Mouse (Mus musculus): ENCODE measurements around the gene Mpv17.

The Mpv17 gene

DNA sequence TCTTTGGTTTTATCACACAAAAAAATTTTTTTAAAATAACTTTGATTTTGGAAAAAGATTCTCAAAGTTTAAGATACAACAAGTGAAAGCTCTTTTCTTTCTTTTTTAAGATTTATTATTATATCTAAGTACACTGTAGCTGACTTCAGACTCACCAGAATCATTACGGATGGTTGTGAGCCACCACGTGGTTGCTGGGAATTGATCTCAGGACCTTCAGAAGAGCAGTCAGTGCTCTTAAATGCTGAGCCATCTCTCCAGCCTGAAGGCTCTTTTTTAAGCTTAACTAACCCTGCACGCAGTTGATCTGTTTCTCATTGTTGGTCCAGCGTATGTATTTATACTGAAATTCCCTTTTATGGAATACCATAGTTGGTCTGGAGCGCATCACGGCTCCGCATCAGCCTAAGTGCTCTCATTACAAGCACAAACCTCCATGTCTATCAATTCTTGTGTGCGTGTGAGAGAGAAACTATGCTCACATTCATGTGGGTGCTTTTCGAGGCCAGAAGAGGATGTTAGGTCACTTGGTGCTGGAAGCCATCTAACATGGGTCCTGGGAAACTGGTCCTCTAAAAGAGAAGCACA is 27.2 kb upstream of the Mpv17 start:
- DNase-seq = no peak

DNA sequence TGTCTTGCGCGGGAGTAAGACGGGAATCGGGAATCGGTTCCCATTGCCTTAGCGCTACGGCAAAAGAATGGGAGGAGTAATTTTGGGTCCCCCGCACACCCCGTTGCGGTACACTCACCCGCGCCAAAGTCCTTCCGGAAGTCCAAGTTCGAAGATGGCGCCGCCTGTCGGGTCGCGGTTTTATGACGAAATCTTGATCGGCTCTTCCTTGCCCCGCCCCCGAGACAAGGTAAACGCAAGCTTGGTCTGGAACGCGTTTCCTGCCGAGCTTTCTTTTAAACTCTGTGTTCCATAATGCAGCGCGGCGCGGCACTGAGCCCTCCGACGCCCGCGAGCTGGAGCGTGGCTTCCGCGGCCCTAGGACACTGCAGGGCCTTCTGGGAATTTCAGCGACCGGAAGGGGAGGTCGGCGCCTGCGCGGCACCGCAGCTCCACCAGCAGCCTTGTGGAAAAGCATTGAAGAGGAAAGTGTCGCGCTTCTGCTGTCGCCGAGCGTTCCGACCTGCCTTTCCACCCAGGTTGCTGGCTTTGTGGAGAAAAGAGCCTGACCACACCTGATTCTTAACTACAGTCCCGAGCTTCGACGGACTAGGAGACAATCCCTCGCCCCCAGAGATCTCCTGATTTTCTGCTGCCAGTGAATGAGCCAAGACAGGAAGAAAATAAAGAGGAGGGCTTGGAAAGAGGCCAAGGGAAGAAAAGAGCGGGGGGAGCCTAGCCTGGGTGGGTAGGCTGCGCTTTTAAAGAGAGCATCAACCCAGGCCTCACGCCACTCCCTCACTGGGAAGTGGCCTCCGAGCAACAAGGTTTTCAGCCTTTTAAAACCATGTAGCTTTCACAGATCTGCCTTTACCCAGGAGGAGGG is 25.9 kb upstream of the Mpv17 start, which contains the start of the genes Gm29609 and Gtf3c2:
Gene Gm29609, minus strand, starts transcription at position 146 of the 865 bp plus-strand sequence.
Gene Gtf3c2, minus strand, starts transcription at position 379 of the 865 bp plus-strand sequence.
- DNase-seq = peak; percentile 92

- DNase-seq = peak; percentile 62
Measured at GRCm38 (mm10) chr5:31179301-31179765, 25.3 kb upstream of the Mpv17 start.

- no peak for DNase-seq
Measured at GRCm38 (mm10) chr5:31168630-31169029, 14.6 kb upstream of the Mpv17 start.

GRCm38 (mm10) chr5:31164878-31165277 is 10.8 kb upstream of the Mpv17 start:
- no peak for DNase-seq

DNA sequence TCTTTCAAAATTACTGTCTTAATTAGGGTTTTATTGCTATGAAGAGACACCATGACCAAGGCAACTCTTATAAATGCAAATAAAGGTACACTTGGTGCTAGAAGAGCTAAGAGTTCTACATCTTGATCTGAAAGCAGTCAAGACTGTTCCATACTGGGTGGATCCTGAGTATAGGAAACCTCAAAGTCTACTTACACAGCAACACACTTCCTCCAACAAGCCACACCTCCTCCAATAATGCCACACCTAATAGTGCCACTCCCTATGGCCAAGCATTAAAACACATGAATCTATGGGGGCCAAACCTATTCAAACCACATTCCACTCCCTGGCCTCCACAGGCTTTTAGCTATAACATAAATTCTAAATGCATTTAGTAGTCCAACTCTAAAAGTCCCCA is 8.4 kb upstream of the Mpv17 start:
- DNase-seq = no peak

DNA sequence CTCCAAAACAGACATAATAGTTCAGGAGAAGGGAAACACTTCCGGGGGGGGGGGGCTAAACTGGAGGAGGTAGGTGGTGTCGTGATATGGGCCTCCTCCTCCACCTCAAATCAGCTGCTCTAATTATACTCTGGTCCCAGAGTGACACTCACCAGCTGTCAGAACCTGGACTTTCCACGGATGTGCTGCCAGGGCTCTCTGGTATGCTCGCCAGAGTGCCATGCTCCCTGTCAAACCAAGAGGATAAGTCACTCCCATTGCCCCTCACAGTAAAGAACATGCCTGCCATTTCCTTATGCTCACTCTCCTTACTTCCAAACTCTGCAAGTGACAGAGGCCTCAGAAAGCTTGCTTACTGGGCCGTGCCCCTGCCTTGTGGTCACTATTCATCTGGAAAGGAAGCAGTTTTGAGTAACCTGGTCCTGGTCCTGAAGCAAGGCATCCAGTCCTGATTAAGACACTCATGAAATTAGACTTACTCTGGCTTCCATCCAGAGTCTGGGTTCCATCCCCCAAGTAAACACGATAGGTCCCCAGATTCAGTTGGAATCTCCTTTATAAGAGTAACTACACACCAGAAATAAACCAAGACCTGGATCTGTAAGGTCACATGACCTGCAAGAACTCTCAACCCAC is 417 bp downstream of the Mpv17 start:
- no peak for DNase-seq

DNA sequence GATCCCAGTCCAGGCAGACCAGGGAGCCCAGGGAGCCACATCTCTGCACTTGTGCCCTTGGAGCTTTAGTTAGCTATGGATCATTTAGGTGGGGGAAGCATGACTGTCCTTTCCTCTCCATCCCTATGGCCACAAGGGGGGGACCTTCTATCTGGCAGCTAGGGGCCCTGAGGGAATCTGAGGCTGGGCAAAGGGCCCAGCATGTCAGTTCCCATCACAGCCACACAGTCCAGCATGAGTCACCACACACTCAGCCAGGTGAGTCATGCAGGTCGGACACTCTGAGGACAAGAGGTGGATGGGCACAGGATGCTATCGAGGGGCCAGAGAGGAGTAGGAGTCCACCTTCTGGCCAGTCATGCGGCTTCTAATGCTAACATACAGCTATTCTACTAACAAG is 2.3 kb downstream of the Mpv17 start:
- no peak for DNase-seq

GRCm38 (mm10) chr5:31149781-31150180 is 4.3 kb downstream of the Mpv17 start:
- no peak for DNase-seq

DNA sequence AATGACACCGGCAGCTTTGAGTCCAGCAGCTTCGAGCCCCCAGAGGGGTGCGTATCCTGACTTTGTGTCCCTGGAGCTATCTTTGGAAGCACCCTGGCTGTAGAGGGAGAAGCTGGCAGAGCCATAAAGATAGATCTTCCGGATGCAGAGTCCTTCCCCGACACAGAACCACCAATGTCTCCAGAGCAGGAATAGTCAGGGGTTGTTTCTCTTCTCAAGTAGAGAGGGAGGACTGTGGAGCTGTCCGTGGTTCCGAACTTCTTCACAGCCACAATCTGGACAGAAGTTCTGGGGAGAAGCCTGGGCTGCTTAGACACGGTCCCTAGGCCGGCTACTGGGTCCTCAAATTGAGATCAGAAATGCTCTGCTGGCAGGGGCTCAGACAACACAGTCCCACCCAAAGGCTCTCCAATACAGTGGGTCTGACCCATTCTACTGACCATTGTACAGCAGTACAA is 15.1 kb downstream of the Mpv17 start:
- DNase-seq = no peak

- DNase-seq = no peak
Measured at GRCm38 (mm10) chr5:31138241-31138967, 15.6 kb downstream of the Mpv17 start, which contains the start of gene Ucn. Gene Ucn (minus strand): TSS chr5:31138829.

GRCm38 (mm10) chr5:31137658-31138057 is 16.4 kb downstream of the Mpv17 start:
- DNase-seq = no peak

DNA sequence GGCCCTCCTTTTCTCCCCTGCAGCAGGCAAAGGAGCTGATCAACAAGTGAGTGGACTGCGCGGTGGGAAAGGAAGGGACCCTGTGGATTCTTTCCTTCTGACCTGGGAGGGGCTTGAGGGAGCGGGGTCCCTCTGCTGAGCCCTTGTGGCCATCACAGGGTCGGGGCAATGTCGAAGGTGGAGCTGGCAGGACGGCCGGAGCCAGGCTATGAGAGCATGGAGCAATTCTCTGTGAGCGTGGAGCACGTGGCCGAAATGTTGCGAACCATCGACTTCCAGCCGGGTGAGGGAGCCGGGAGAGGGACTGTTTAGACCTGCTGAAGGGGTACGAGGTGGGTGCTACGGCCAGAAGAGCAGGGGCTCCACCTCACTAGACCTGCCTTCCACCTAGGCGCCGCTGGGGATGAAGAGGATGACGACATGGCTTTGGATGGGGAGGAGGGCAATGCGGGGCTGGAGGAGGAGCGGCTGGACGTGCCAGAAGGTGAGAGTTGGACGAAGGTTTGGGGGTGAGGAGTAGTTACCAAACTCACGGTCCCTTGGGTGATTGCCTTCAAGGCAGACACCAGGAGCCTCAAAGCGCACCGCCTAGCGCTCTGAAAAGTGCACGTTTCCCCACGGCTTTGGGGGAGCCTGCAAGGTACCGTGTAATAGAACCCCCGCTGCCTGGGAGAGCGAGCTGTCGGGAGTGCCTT is 17.2 kb downstream of the Mpv17 start:
- DNase-seq = no peak

- no peak for DNase-seq
Measured at GRCm38 (mm10) chr5:31126050-31126449, 28.0 kb downstream of the Mpv17 start.

DNA sequence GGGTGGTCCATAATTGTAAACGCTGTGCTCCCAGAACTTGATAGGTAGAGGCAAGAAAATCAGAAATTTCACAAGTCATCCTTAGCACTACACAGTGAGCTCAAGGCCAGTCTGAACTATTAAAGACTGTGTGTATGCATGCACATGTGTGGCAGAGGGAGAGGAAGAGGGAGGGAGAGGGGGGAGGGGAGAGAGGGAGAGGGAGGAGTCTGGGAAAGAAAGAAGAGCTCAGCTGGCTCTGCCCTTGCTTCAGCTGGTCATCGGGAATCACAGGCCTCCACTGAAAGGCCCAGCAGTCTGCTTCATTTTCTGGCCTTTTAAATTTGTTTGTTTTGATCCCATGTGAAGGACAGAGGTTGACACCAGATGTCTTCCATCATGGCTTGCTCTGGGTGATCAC is 30.6 kb downstream of the Mpv17 start:
- DNase-seq = no peak

GRCm38 (mm10) chr5:31121111-31121510 is 32.9 kb downstream of the Mpv17 start:
- no peak for DNase-seq

GRCm38 (mm10) chr5:31116912-31117311 is 37.1 kb downstream of the Mpv17 start:
- no peak for DNase-seq

GRCm38 (mm10) chr5:31116354-31116753 is 37.7 kb downstream of the Mpv17 start, which contains the start of gene Trim54:
Gene Trim54 (plus strand): TSS chr5:31116712.
- no peak for DNase-seq

- no peak for DNase-seq
Measured at GRCm38 (mm10) chr5:31110781-31111180, 43.3 kb downstream of the Mpv17 start.

- no peak for DNase-seq
Measured at GRCm38 (mm10) chr5:31108000-31108490, 46.0 kb downstream of the Mpv17 start, which contains the start of gene Slc30a3. Gene Slc30a3 (minus strand): TSS chr5:31108237.

DNA sequence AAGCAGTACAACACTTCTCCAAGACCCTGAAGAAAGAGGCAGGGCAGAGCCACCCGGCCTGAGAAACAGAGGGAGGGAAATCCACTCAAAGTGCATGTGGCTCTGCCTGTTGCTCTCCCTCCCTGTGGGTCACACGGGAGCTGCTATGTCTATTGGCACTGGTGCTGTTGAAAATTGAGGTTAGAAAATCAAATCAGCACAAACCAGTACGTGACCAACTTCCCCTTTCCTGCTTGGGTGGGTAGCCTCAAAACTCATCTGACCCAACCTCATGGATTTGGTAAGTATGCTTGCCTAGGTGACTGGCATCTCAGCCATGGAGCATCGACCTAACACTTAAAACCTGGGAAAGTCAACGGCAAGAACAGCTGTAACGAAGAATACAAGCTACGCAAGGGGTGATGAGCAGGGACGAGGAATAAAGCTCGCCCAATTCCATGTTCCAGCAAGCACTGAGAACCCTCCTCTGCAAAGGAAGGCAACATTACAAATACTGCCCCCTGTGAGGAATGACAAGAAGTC is 48.2 kb downstream of the Mpv17 start, which contains the start of gene Dnajc5g:
Gene Dnajc5g, plus strand, starts transcription at position 472 of the 522 bp plus-strand sequence.
- DNase-seq = no peak
